Mouse (Mus musculus) embryonic facial prominence, embryonic 12.5 days (tissue): Measurements from ENCODE around the gene Krtap19-1. TPM values are rescaled to one million over a fixed set of nuclear protein-coding genes. Genes with fewer than 3 reads are reported as not detected.

Experiments
- ATAC-seq: fragments of 200-750 bp; cut with Nextera tagmentation; 2 replicates; pipeline ENCODE4 v1.8.0; 2017; ENCODE audit not compliant: insufficient number of reproducible peaks, insufficient read depth, low FRiP score, low TSS enrichment
- H3K27ac ChIP-seq: fragments of 300-500 bp; sonication (generic); 2 replicates; pipeline ENCODE4 v1.5.1; 2016; ENCODE audit warnings: mild to moderate bottlenecking
- H3K27me3 ChIP-seq: fragments of 300-500 bp; sonication (generic); 2 replicates; pipeline ENCODE4 v1.6.1; 2016; ENCODE audit warnings: mild to moderate bottlenecking, moderate library complexity
- H3K36me3 ChIP-seq: fragments of 300-500 bp; sonication (generic); 2 replicates; pipeline ENCODE4 v1.6.1; 2016; ENCODE audit warnings: mild to moderate bottlenecking
- H3K4me1 ChIP-seq: fragments of 300-500 bp; sonication (generic); 2 replicates; pipeline ENCODE4 v1.6.1; 2016
- H3K4me2 ChIP-seq: fragments of 300-500 bp; sonication (generic); replicated peaks from 2 replicates; pipeline ENCODE4 v1.6.1; 2016; ENCODE audit warnings: mild to moderate bottlenecking, moderate library complexity
- H3K4me3 ChIP-seq: fragments of 300-500 bp; sonication (generic); 2 replicates; pipeline ENCODE4 v1.5.1; 2016; ENCODE audit warnings: mild to moderate bottlenecking
- H3K9ac ChIP-seq: fragments of 300-500 bp; sonication (generic); 2 replicates; pipeline ENCODE4 v1.6.1; 2016; ENCODE audit warnings: mild to moderate bottlenecking, moderate library complexity
- H3K9me3 ChIP-seq: fragments of 300-500 bp; sonication (generic); 2 replicates; pipeline ENCODE4 v1.6.1; 2016; ENCODE audit warnings: mild to moderate bottlenecking, moderate library complexity
- WGBS: fragments of 180-500 bp; shearing (Covaris S2); methylation state at CpG from one replicate; pipeline ENCODE4 v1.1.7; 2016; 5-methylcytosine and 5-hydroxymethylcytosine counted together
- polyA plus RNA-seq: library from polyadenylated mRNA; unstranded; fragments of >200 nt; fragmentation: Nextera tagmentation; extraction: Ambion mirVana; gene quantifications from 2 replicates; pipeline ENCODE4 v1.2.1, GENCODE M21; 2016

Gene Krtap19-1
- polyA plus RNA-seq, 1 experiment from 2014 or later = not detected

- 76% methylated on average over 3 of the region's 3 CpGs for WGBS
- H3K4me3 ChIP-seq = no peak overlapping the region
- H3K27me3 ChIP-seq = no peaks in the 10 kb centered on the region
- no peaks in the 10 kb centered on the region for H3K36me3 ChIP-seq
- H3K4me2 ChIP-seq = no peak overlapping the region
- no peaks in the 10 kb centered on the region for H3K9me3 ChIP-seq
- no peak for ATAC-seq
- H3K4me1 ChIP-seq = no peaks in the 10 kb centered on the region
- H3K9ac ChIP-seq = no peak overlapping the region
- H3K27ac ChIP-seq = no peak overlapping the region
Measured at GRCm38 (mm10) chr16:88823736-88824135, 45.5 kb downstream of the Krtap19-1 start.

GRCm38 (mm10) chr16:88820066-88820465 is 49.1 kb downstream of the Krtap19-1 start, which contains the start of gene Krtap15:
Krtap15 (plus strand) TSS chr16:88820215.
- Histone ChIP-seq H3K36me3 (no peaks in the 10 kb centered on the region), H3K4me2 (no peak within 1 kb of the TSS), H3K27me3 (no peaks in the 10 kb centered on the region), H3K4me1 (no peaks in the 10 kb centered on the region), H3K9ac (no peak within 1 kb of the TSS), H3K9me3 (no peaks in the 10 kb centered on the region), H3K4me3 (no peak within 1 kb of the TSS), H3K27ac (no peak within 1 kb of the TSS)
- WGBS = 90% methylated on average over 3 of the region's 3 CpGs
- no peak for ATAC-seq

Other genes with a start within 250 kb of the Krtap19-1 start
- not detected in 2 replicates for gene 2310079G19Rik, start 241.7 kb downstream of the Krtap19-1 start, polyA plus RNA-seq
- not detected in 2 replicates for gene Krtap26-1, start 221.6 kb downstream of the Krtap19-1 start, polyA plus RNA-seq
- gene Krtap27-1, start 197.7 kb downstream of the Krtap19-1 start, polyA plus RNA-seq = not detected in 2 replicates
- gene 2310061N02Rik, start 161.4 kb downstream of the Krtap19-1 start, polyA plus RNA-seq = not detected in 2 replicates
- gene Krtap13-1, start 140.5 kb downstream of the Krtap19-1 start, polyA plus RNA-seq = not detected in 2 replicates
- gene Krtap13, start 117.8 kb downstream of the Krtap19-1 start, polyA plus RNA-seq = not detected in 2 replicates
- gene 2310034C09Rik, start 110.6 kb downstream of the Krtap19-1 start, polyA plus RNA-seq = not detected in 2 replicates
- not detected in 2 replicates for gene 2310057N15Rik, start 95.2 kb downstream of the Krtap19-1 start, polyA plus RNA-seq
- not detected in 2 replicates for gene Gm5965, start 91.5 kb downstream of the Krtap19-1 start, polyA plus RNA-seq
- not detected in 2 replicates for gene Gm20741, start 57.2 kb downstream of the Krtap19-1 start, polyA plus RNA-seq
- not detected in 2 replicates for gene Krtap15, start 49.2 kb downstream of the Krtap19-1 start, polyA plus RNA-seq
- not detected in 2 replicates for gene Krtap14, start 43.3 kb downstream of the Krtap19-1 start, polyA plus RNA-seq
- not detected in 2 replicates for gene Krtap19-2, start 4.9 kb upstream of the Krtap19-1 start, polyA plus RNA-seq
- gene Krtap19-3, start 8.6 kb upstream of the Krtap19-1 start, polyA plus RNA-seq = not detected in 2 replicates
- not detected in 2 replicates for gene Krtap19-4, start 15.7 kb upstream of the Krtap19-1 start, polyA plus RNA-seq
- not detected in 2 replicates for gene Krtap19-5, start 27.0 kb upstream of the Krtap19-1 start, polyA plus RNA-seq
- not detected in 2 replicates for gene Krtap19-9b, start 62.9 kb upstream of the Krtap19-1 start, polyA plus RNA-seq
- not detected in 2 replicates for gene Krtap16-3, start 93.5 kb upstream of the Krtap19-1 start, polyA plus RNA-seq
- not detected in 2 replicates for gene Krtap22-2, start 141.3 kb upstream of the Krtap19-1 start, polyA plus RNA-seq
- gene Gm10229, start 145.9 kb upstream of the Krtap19-1 start, polyA plus RNA-seq = not detected in 2 replicates
- not detected in 2 replicates for gene Krtap6-1, start 162.3 kb upstream of the Krtap19-1 start, polyA plus RNA-seq
- not detected in 2 replicates for gene Gm10228, start 172.1 kb upstream of the Krtap19-1 start, polyA plus RNA-seq
- gene Krtap6-5, start 178.5 kb upstream of the Krtap19-1 start, polyA plus RNA-seq = not detected in 2 replicates
- not detected in 2 replicates for gene 1110025L11Rik, start 194.6 kb upstream of the Krtap19-1 start, polyA plus RNA-seq
- not detected in 2 replicates for gene Krtap6-3, start 214.6 kb upstream of the Krtap19-1 start, polyA plus RNA-seq